Mouse (Mus musculus): Measurements from ENCODE around the gene Taldo1. TPM values are rescaled to one million over a fixed set of nuclear protein-coding genes. Genes with fewer than 3 reads are reported as not detected.

The Taldo1 gene
- 100 to 1,000 TPM; 110 to 111 TPM for total RNA-seq (2021)
- long read RNA-seq, experiment 1, transcript Taldo1-201 (8 exons, 1,229 nt), result major isoform, 142 of 149 reads
- long read RNA-seq, experiment 1, partial matches to known transcripts, result 1 of 149 reads
- long read RNA-seq, experiment 1, other reads (novel, unspliced or antisense), result 6 of 149 reads
- long read RNA-seq, experiment 2, transcript Taldo1-201 (8 exons, 1,229 nt), result major isoform, 178 of 185 reads
- long read RNA-seq, experiment 2, partial matches to known transcripts, result 5 of 185 reads
- long read RNA-seq, experiment 2, other reads (novel, unspliced or antisense), result 2 of 185 reads

GRCm38 (mm10) chr7:141391625-141392551, at the start of gene Taldo1:
Taldo1 (plus strand) TSS chr7:141392199.
- peak; percentile 95 for DNase-seq

- no peak for DNase-seq
These were observed 48.8 kb upstream of the Taldo1 start for GRCm38 (mm10) chr7:141343230-141343629.

GRCm38 (mm10) chr7:141343696-141344095, 48.3 kb upstream of the Taldo1 start:
- DNase-seq, result no peak

GRCm38 (mm10) chr7:141344787-141345186, 47.2 kb upstream of the Taldo1 start:
- no peak for DNase-seq

- no peak for DNase-seq
These were observed 40.9 kb upstream of the Taldo1 start for GRCm38 (mm10) chr7:141351061-141351460.

- DNase-seq, result no peak
These were observed 36.9 kb upstream of the Taldo1 start for GRCm38 (mm10) chr7:141355051-141355450.

- no peak for DNase-seq
These were observed 36.2 kb upstream of the Taldo1 start for GRCm38 (mm10) chr7:141355626-141356326.

- no peak for DNase-seq
These were observed 35.0 kb upstream of the Taldo1 start for GRCm38 (mm10) chr7:141356971-141357370.

- no peak for DNase-seq
These were observed 30.5 kb upstream of the Taldo1 start for GRCm38 (mm10) chr7:141361510-141361909.

GRCm38 (mm10) chr7:141363106-141363751, 28.8 kb upstream of the Taldo1 start:
- DNase-seq, result peak; percentile 63

GRCm38 (mm10) chr7:141363752-141364125, 28.3 kb upstream of the Taldo1 start:
- DNase-seq, result no peak

GRCm38 (mm10) chr7:141364349-141365048, 27.5 kb upstream of the Taldo1 start:
- DNase-seq, result no peak

- no peak for DNase-seq
These were observed 27.0 kb upstream of the Taldo1 start for GRCm38 (mm10) chr7:141365049-141365445.

GRCm38 (mm10) chr7:141367358-141367757, 24.6 kb upstream of the Taldo1 start:
- no peak for DNase-seq

GRCm38 (mm10) chr7:141369918-141370317, 22.1 kb upstream of the Taldo1 start:
- no peak for DNase-seq

- DNase-seq, result no peak
These were observed 19.9 kb upstream of the Taldo1 start for GRCm38 (mm10) chr7:141371942-141372595.

- DNase-seq, result no peak
These were observed 18.4 kb upstream of the Taldo1 start for GRCm38 (mm10) chr7:141373611-141374010.

GRCm38 (mm10) chr7:141374399-141374798, 17.6 kb upstream of the Taldo1 start:
- DNase-seq, result no peak

- DNase-seq, result no peak
These were observed 12.4 kb upstream of the Taldo1 start for GRCm38 (mm10) chr7:141379584-141379983.

- DNase-seq, result no peak
These were observed 10.7 kb upstream of the Taldo1 start for GRCm38 (mm10) chr7:141381068-141381835.

All from gastrocnemius, postnatal 10 days (tissue).